Mouse (Mus musculus) thymus, postnatal 0 days (tissue): ENCODE results near the gene Mprip. TPM values are rescaled to one million over a fixed set of nuclear protein-coding genes. Genes with fewer than 3 reads are reported as not detected.

ENCODE experiments used
- DNase-seq: peaks from one replicate; pipeline ENCODE4 v3.0.0-alpha.2; 2015; ENCODE audit warnings: low spot score
- polyA plus RNA-seq: library from polyadenylated mRNA; unstranded; fragments of >200 nt; fragmentation: Nextera tagmentation; extraction: Ambion mirVana; gene quantifications from 2 replicates; pipeline ENCODE4 v1.2.1, GENCODE M21; 2015

Gene Mprip
- polyA plus RNA-seq, 1 experiment from 2014 or later: 55.6 TPM

- DNase-seq: no peak
Measured at GRCm38 (mm10) chr11:59758191-59758985, 97.3 kb downstream of the Mprip start.

GRCm38 (mm10) chr11:59759178-59759577 lies 98.1 kb downstream of the Mprip start:
- DNase-seq: no peak

- no peak for DNase-seq
Measured at GRCm38 (mm10) chr11:59759626-59760025, 98.5 kb downstream of the Mprip start.

- no peak for DNase-seq
Measured at GRCm38 (mm10) chr11:59760796-59761195, 99.7 kb downstream of the Mprip start.

GRCm38 (mm10) chr11:59769307-59769706 lies 108.2 kb downstream of the Mprip start:
- no peak for DNase-seq

GRCm38 (mm10) chr11:59769738-59770137 lies 108.6 kb downstream of the Mprip start:
- DNase-seq: no peak

- DNase-seq: no peak
Measured at GRCm38 (mm10) chr11:59770753-59771152, 109.6 kb downstream of the Mprip start.

- DNase-seq: no peak
Measured at GRCm38 (mm10) chr11:59772291-59772690, 111.2 kb downstream of the Mprip start.

GRCm38 (mm10) chr11:59772902-59773301 lies 111.8 kb downstream of the Mprip start:
- no peak for DNase-seq

GRCm38 (mm10) chr11:59774522-59774921 lies 113.4 kb downstream of the Mprip start:
- no peak for DNase-seq

- no peak for DNase-seq
Measured at GRCm38 (mm10) chr11:59775435-59776148, 114.5 kb downstream of the Mprip start.

- DNase-seq: no peak
Measured at GRCm38 (mm10) chr11:59777259-59777658, 116.2 kb downstream of the Mprip start.

- peak; percentile 89 for DNase-seq
Measured at GRCm38 (mm10) chr11:59778181-59778873, 117.2 kb downstream of the Mprip start.

- no peak for DNase-seq
Measured at GRCm38 (mm10) chr11:59778874-59779223, 117.7 kb downstream of the Mprip start.

- no peak for DNase-seq
Measured at GRCm38 (mm10) chr11:59779406-59779805, 118.3 kb downstream of the Mprip start.

- no peak for DNase-seq
Measured at GRCm38 (mm10) chr11:59780241-59780640, 119.1 kb downstream of the Mprip start.

- DNase-seq: no peak
Measured at GRCm38 (mm10) chr11:59782091-59782590, 121.0 kb downstream of the Mprip start.

- no peak for DNase-seq
Measured at GRCm38 (mm10) chr11:59783591-59783990, 122.5 kb downstream of the Mprip start.

- DNase-seq: no peak
Measured at GRCm38 (mm10) chr11:59786444-59787198, 125.5 kb downstream of the Mprip start.

GRCm38 (mm10) chr11:59787199-59787781 lies 126.2 kb downstream of the Mprip start, which contains the start of gene Pld6:
TSS of gene Pld6 (minus strand) at chr11:59787645.
- peak; percentile 51 for DNase-seq

GRCm38 (mm10) chr11:59789311-59789710 lies 128.2 kb downstream of the Mprip start:
- DNase-seq: no peak
